Mouse (Mus musculus): ENCODE data around the gene Gas1. TPM values are rescaled to one million over a fixed set of nuclear protein-coding genes. Genes with fewer than 3 reads are reported as not detected.

The Gas1 gene
- 10 to 100 TPM; 28.7 to 34.9 TPM for total RNA-seq (2021)
- long read RNA-seq, experiment 1, transcript Gas1-202 (1 exons, 1,155 nt) = major isoform, 114 of 126 reads
- long read RNA-seq, experiment 1, partial matches to known transcripts = 0 of 126 reads
- long read RNA-seq, experiment 1, other reads (novel, unspliced or antisense) = 11 of 126 reads
- long read RNA-seq, experiment 2, transcript Gas1-202 (1 exons, 1,155 nt) = major isoform, 217 of 228 reads
- long read RNA-seq, experiment 2, partial matches to known transcripts = 0 of 228 reads
- long read RNA-seq, experiment 2, other reads (novel, unspliced or antisense) = 7 of 228 reads

GRCm38 (mm10) chr13:60177106-60177796 is at the start of gene Gas1:
Gas1 (minus strand) TSS chr13:60177365.
- DNase-seq (ENCODE audit: low spot score in 2 of 2) = peak; percentile 74 to 85

- no peak for DNase-seq (ENCODE audit: low spot score in 2 of 2)
Measured at GRCm38 (mm10) chr13:60226251-60226836, 49.2 kb upstream of the Gas1 start.

- DNase-seq (ENCODE audit: low spot score in 2 of 2) = no peak
Measured at GRCm38 (mm10) chr13:60225736-60226135, 48.6 kb upstream of the Gas1 start.

GRCm38 (mm10) chr13:60225276-60225675 is 48.1 kb upstream of the Gas1 start:
- no peak for DNase-seq (ENCODE audit: low spot score in 2 of 2)

DNA sequence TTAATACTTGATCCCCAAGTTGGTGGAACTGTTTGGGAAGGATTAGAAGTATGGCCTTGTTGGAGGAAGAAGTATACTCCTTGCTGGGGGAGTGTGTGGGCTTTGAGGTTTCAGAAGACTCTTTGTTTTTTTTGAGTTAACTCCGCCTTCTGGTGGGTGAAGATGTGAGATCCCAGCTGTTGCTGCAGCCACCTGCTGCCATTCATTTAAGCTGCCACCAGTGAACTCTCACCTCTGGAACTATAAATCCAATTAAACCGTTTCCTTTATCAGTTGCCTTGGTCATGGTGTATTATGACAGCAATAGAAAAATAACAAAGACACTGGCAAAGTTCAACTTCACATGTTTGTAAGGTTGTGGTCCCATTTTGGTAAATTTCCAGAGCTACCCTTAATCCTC is 46.6 kb upstream of the Gas1 start:
- no peak for DNase-seq (ENCODE audit: low spot score in 2 of 2)

- no peak for DNase-seq (ENCODE audit: low spot score in 2 of 2)
Measured at GRCm38 (mm10) chr13:60222336-60222735, 45.2 kb upstream of the Gas1 start.

- DNase-seq (ENCODE audit: low spot score in 2 of 2) = no peak
Measured at GRCm38 (mm10) chr13:60213896-60214295, 36.7 kb upstream of the Gas1 start.

GRCm38 (mm10) chr13:60207135-60207601 is 30.0 kb upstream of the Gas1 start:
- DNase-seq (ENCODE audit: low spot score in 2 of 2) = no peak

DNA sequence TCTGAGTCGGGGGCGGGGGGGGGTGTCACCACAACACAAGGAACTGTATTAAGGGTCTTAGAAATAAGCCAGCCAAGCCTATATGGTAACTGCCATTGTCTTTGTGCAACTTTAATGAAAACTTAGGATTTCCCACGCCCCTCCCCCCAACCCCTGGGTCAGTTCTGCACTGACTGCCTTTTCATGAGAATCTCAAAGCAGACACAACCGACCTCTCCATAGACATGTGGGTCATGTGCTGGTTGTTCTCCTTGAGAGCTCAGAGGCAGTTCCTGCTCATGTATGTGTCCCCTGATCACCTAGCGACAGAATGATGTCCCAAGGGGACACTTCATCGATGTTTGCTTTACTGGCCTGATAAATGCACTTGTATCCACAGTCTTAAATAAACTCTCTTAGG is 27.6 kb upstream of the Gas1 start:
- no peak for DNase-seq (ENCODE audit: low spot score in 2 of 2)

- DNase-seq (ENCODE audit: low spot score in 2 of 2) = no peak
Measured at GRCm38 (mm10) chr13:60193273-60193672, 16.1 kb upstream of the Gas1 start.

DNA sequence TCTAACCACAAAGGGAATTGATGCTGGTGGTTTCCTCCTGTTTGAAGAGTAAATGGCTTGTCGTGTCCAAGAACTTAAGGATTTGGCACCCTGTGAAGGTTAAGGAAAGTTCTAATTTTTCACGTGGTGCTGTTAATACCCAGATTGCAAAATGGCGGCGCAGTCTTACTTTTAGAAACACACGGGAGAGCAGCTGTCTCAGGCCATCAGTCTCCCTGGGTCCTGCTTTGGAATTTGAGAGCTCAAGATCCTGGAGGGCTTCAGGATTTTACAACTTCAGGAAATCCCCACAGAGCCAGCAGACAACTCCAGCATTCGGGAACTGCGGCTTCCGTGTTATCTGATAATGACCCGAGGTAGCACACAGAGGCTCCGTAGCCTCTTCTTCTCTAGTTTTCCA is 12.8 kb upstream of the Gas1 start:
- DNase-seq (ENCODE audit: low spot score in 2 of 2) = no peak

GRCm38 (mm10) chr13:60188952-60189351 is 11.8 kb upstream of the Gas1 start:
- DNase-seq (ENCODE audit: low spot score in 2 of 2) = no peak

GRCm38 (mm10) chr13:60187276-60187675 is 10.1 kb upstream of the Gas1 start:
- DNase-seq (ENCODE audit: low spot score in 2 of 2) = no peak

- no peak for DNase-seq (ENCODE audit: low spot score in 2 of 2)
Measured at GRCm38 (mm10) chr13:60182346-60182745, 5.2 kb upstream of the Gas1 start.

DNA sequence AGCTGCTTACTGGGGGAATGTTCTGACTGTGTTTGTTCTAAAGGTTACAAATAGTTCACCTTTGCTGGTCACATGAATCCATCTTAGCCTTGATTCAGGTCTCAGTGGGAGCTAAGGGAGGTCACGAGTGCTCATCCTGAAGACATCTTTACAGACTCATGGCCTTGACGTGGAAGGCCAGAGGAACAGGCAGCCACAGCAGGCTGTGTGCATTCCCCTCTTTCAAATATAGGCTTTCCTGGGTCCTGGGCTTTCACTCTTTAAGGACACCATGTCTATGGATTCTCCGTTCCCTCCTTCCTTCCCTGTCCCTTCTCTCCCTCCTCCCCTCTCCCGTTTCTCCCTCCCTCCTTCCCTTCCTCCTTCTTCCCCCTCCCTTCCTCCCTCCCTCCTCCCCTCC is 2.5 kb upstream of the Gas1 start:
- no peak for DNase-seq (ENCODE audit: low spot score in 2 of 2)

GRCm38 (mm10) chr13:60178416-60178815 is 1.3 kb upstream of the Gas1 start:
- peak; percentile 94 to 95 for DNase-seq (ENCODE audit: low spot score in 2 of 2)

- DNase-seq (ENCODE audit: low spot score in 2 of 2) = no peak
Measured at GRCm38 (mm10) chr13:60177797-60178110, 589 bp upstream of the Gas1 start.

- peak in 1 of 2 experiments; percentile 63 for DNase-seq (ENCODE audit: low spot score in 2 of 2)
Measured at GRCm38 (mm10) chr13:60176776-60177105, 424 bp downstream of the Gas1 start.

- DNase-seq (ENCODE audit: low spot score in 2 of 2) = peak; percentile 63 to 66
Measured at GRCm38 (mm10) chr13:60176136-60176775, 909 bp downstream of the Gas1 start.

- peak; percentile 55 to 58 for DNase-seq (ENCODE audit: low spot score in 2 of 2)
Measured at GRCm38 (mm10) chr13:60175490-60176135, 1.6 kb downstream of the Gas1 start.

GRCm38 (mm10) chr13:60174953-60175352 is 2.2 kb downstream of the Gas1 start:
- no peak for DNase-seq (ENCODE audit: low spot score in 2 of 2)

Data from adrenal gland, adult 18-20 months (tissue).